Mouse (Mus musculus): Measurements from ENCODE around the gene 1700037H04Rik. TPM values are rescaled to one million over a fixed set of nuclear protein-coding genes. Genes with fewer than 3 reads are reported as not detected.

Gene 1700037H04Rik
- polyA plus RNA-seq, 1 experiment from 2014 or later: 99.3 TPM

- WGBS: 89% methylated on average over 4 of the region's 4 CpGs
- no peaks in the 10 kb centered on the region for H3K27me3 ChIP-seq
- H3K9ac ChIP-seq: no peak overlapping the region
- no peaks in the 10 kb centered on the region for H3K4me1 ChIP-seq
- no peak overlapping the region for H3K4me2 ChIP-seq
- H3K36me3 ChIP-seq (ENCODE audit: poor library complexity, severe bottlenecking): no peaks in the 10 kb centered on the region
- no peak overlapping the region for H3K27ac ChIP-seq
- no peak overlapping the region for H3K4me3 ChIP-seq
- no peak for ATAC-seq
- H3K9me3 ChIP-seq (replicated peaks): no peaks in the 10 kb centered on the region
Measured at GRCm38 (mm10) chr2:131104021-131104420, 55.9 kb downstream of the 1700037H04Rik start.

- Histone ChIP-seq H3K4me1 (no peaks in the 10 kb centered on the region), H3K4me2 (no peak overlapping the region), H3K9ac (no peak overlapping the region)
Measured at GRCm38 (mm10) chr2:131101530-131101929, 58.4 kb downstream of the 1700037H04Rik start.

GRCm38 (mm10) chr2:131097087-131097486 is 62.8 kb downstream of the 1700037H04Rik start:
- ATAC-seq: no peak
- no peak overlapping the region for H3K4me2 ChIP-seq
- no peak overlapping the region for H3K27ac ChIP-seq
- H3K27me3 ChIP-seq: no peaks in the 10 kb centered on the region
- no peaks in the 10 kb centered on the region for H3K36me3 ChIP-seq (ENCODE audit: poor library complexity, severe bottlenecking)
- 73% methylated on average over 4 of the region's 4 CpGs for WGBS
- H3K9me3 ChIP-seq (replicated peaks): no peaks in the 10 kb centered on the region
- H3K4me1 ChIP-seq: no peaks in the 10 kb centered on the region
- H3K9ac ChIP-seq: no peak overlapping the region
- H3K4me3 ChIP-seq: no peak overlapping the region

More at GRCm38 (mm10) chr2:131101530-131101929, 58.4 kb downstream of the 1700037H04Rik start:
- Histone ChIP-seq H3K36me3 (ENCODE audit: poor library complexity, severe bottlenecking) (no peaks in the 10 kb centered on the region), H3K9me3 (replicated peaks) (no peaks in the 10 kb centered on the region), H3K27me3 (no peaks in the 10 kb centered on the region), H3K4me3 (no peak overlapping the region), H3K27ac (no peak overlapping the region)
- ATAC-seq: no peak
- 60% methylated on average over 3 of the region's 3 CpGs for WGBS

Other genes with a start within 250 kb of the 1700037H04Rik start
- gene Gfra4, start 117.0 kb downstream of the 1700037H04Rik start, polyA plus RNA-seq (2015; fragmentation: Nextera tagmentation; extraction: Ambion mirVana): 10.8 and 14.9 TPM in 2 replicates
- gene Adam33, start 96.3 kb downstream of the 1700037H04Rik start, polyA plus RNA-seq (2015; fragmentation: Nextera tagmentation; extraction: Ambion mirVana): 0.34 and 0.39 TPM in 2 replicates
- 0.08 TPM in 2 replicates for gene Siglec1, start 73.3 kb downstream of the 1700037H04Rik start, polyA plus RNA-seq (2015; fragmentation: Nextera tagmentation; extraction: Ambion mirVana)
- gene Hspa12b, start 32.8 kb downstream of the 1700037H04Rik start, polyA plus RNA-seq (2015; fragmentation: Nextera tagmentation; extraction: Ambion mirVana): 2.4 and 3.3 TPM in 2 replicates
- gene Gm11037, start 26.6 kb downstream of the 1700037H04Rik start, polyA plus RNA-seq (2015; fragmentation: Nextera tagmentation; extraction: Ambion mirVana): not detected in 2 replicates
- 14.8 and 15.3 TPM in 2 replicates for gene Cenpb, start 20.0 kb upstream of the 1700037H04Rik start, polyA plus RNA-seq (2015; fragmentation: Nextera tagmentation; extraction: Ambion mirVana)
- 52.0 and 59.7 TPM in 2 replicates for gene Cdc25b, start 26.9 kb upstream of the 1700037H04Rik start, polyA plus RNA-seq (2015; fragmentation: Nextera tagmentation; extraction: Ambion mirVana)
- gene Spef1, start 27.2 kb upstream of the 1700037H04Rik start, polyA plus RNA-seq (2015; fragmentation: Nextera tagmentation; extraction: Ambion mirVana): 12.5 and 12.6 TPM in 2 replicates
- 31.3 and 32.4 TPM in 2 replicates for gene Ap5s1, start 47.0 kb upstream of the 1700037H04Rik start, polyA plus RNA-seq (2015; fragmentation: Nextera tagmentation; extraction: Ambion mirVana)
- gene Mavs, start 74.0 kb upstream of the 1700037H04Rik start, polyA plus RNA-seq (2015; fragmentation: Nextera tagmentation; extraction: Ambion mirVana): 8.1 and 9.6 TPM in 2 replicates
- gene Pank2, start 102.4 kb upstream of the 1700037H04Rik start, polyA plus RNA-seq (2015; fragmentation: Nextera tagmentation; extraction: Ambion mirVana): 34.3 and 42.6 TPM in 2 replicates
- 14.6 and 15.5 TPM in 2 replicates for gene Rnf24, start 192.8 kb upstream of the 1700037H04Rik start, polyA plus RNA-seq (2015; fragmentation: Nextera tagmentation; extraction: Ambion mirVana)